Mouse (Mus musculus) MEL (cell line): ENCODE results near the gene Cep104.

Experiments used
- CTCF ChIP-seq, 3 experiments: IDR thresholded peaks in 2 of 3; conservative IDR thresholded peaks in 1 of 3; 2 replicates each; pipeline ENCODE4 v1.5.1; 2011 to 2012; ENCODE audit warnings: low read length in 3 of 3, low read depth in 2 of 3, mild to moderate bottlenecking in 2 of 3, improper control_type of control experiment in 1 of 3, inconsistent platforms in 1 of 3, mixed read lengths in 1 of 3, moderate library complexity in 1 of 3; ENCODE audit not compliant: control insufficient read depth in 1 of 3, insufficient read depth in 1 of 3, poor library complexity in 1 of 3, severe bottlenecking in 1 of 3
- EP300 ChIP-seq, 2 experiments: IDR thresholded peaks; 2 replicates each; pipeline ENCODE4 v1.6.1; 2011; ENCODE audit warnings: improper control_type of control experiment in 2 of 2, low read length in 2 of 2, low read depth in 1 of 2, mild to moderate bottlenecking in 1 of 2

- TF ChIP-seq CTCF (IDR thresholded peaks at IDR 0.05 in 2 of 3, conservative IDR thresholded peaks at IDR 0.05 in 1 of 3; ENCODE audit: control insufficient read depth in 1 of 3, insufficient read depth in 1 of 3, low read depth in 2 of 3, low read length in 3 of 3, poor library complexity in 1 of 3, severe bottlenecking in 1 of 3) (no peak), EP300 (IDR thresholded peaks at IDR 0.05; ENCODE audit: low read depth in 1 of 2, low read length in 2 of 2) (no peak)
Observed at GRCm38 (mm10) chr4:154007759-154008158, 32.8 kb downstream of the Cep104 start.
